In the genomic region with DNA sequence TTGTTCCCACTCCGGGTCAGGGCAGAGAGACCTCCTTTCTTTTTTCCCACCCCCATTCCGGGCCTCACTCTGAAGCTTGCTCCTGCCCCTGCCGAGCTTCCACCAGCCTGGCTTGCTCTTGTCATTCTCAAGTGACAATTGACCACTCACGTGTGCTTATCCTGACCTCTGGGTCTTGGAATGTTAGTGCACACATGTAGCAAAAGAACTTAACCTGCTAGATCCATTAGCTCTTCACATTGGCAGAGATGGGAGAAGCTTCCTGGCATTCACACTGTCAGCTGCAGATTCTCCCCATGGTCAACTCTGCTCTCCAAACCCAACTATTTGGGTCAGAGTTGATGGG, we compare ENCODE assay signal across 12 mouse cellular contexts.
DNase-seq lines count a peak whose midpoint lies in the region; TF ChIP-seq lines count a peak whose summit lies in the region.
"Had no signal": no experiment of that assay in that cellular context is flagged by ENCODE, and none has a peak within 500 bp of the region (broad histone marks: within the 10 kb centered on the region; RNA-seq: fewer than 3 reads in every experiment).

No protein-coding gene starts in this region.

- H3K27ac ChIP-seq in heart, adult 2 months: peak overlapping the region; percentile 59
- H3K27ac ChIP-seq: liver, embryonic 15.5 days; neural tube, embryonic 15.5 days had no signal

- no peak overlapping the region for H3K4me3 ChIP-seq in heart, adult 2 months
- H3K4me3 ChIP-seq: liver, embryonic 15.5 days; neural tube, embryonic 15.5 days had no signal

- no peaks in the 10 kb centered on the region for H3K79me2 ChIP-seq in heart, adult 2 months (replicated peaks; ENCODE audit: control insufficient read depth, insufficient read depth, low read length)

- DNase-seq in heart, adult 18-20 months: peak; percentile 42 to 65
- DNase-seq in heart, postnatal 36 days: no peak
- DNase-seq in Muller cell, postnatal 12 days (ENCODE audit: inconsistent ontology term): peak; percentile 32
- DNase-seq in heart, adult 2 months: peak in 1 of 2 experiments; percentile 44
- DNase-seq in heart, postnatal 10 days: peak; percentile 10 to 22
- no peak for DNase-seq in left cerebral cortex, adult 9 months (ENCODE audit: low spot score in 2 of 2)
- no peak for DNase-seq in thymus, postnatal 25 days
- DNase-seq: cerebellum, adult 11 months; left cerebral cortex, postnatal 4 days had no signal

- H3K36me3 ChIP-seq in heart, adult 2 months (ENCODE audit: control insufficient read depth, insufficient read depth, low read length): peaks cover 14% of the 10 kb centered on the region
- H3K36me3 ChIP-seq: G1E; liver, embryonic 15.5 days; neural tube, embryonic 15.5 days had no signal

- intact Hi-C loops in heart, postnatal 36 days (cut with DNase I): loop anchor here (10.0 kb wide), 1 partner anchor 99 kb away; no protein-coding TSS in a partner anchor
- intact Hi-C loops in heart, adult 2 months (cut with DNase I): loop anchor here (10.0 kb wide), 3 partner anchors 69 to 241 kb away; no protein-coding TSS in a partner anchor
- intact Hi-C loops in heart, postnatal 10 days (cut with DNase I): loop anchor here (10.0 kb wide), 2 partner anchors 99 to 241 kb away; no protein-coding TSS in a partner anchor

- peak; percentile 71; the same call in 1 of the 2 replicates for TF ChIP-seq EP300 in heart, adult 2 months (IDR thresholded peaks at IDR 0.05; ENCODE audit: insufficient read depth, low read depth, low read length)

- peak overlapping the region; percentile 2; the same call in 1 of the 2 replicates for H3K9ac ChIP-seq in heart, adult 2 months (ENCODE audit: low read depth, low read length)
- H3K9ac ChIP-seq: liver, embryonic 15.5 days; neural tube, embryonic 15.5 days had no signal

- no peak for TF ChIP-seq CTCF in heart, adult 2 months (IDR thresholded peaks at IDR 0.05)

- TF ChIP-seq POLR2A in heart, adult 2 months (IDR thresholded peaks at IDR 0.05; ENCODE audit: insufficient read depth, low read depth, low read length): peak; percentile 38; the same call in 1 of the 2 replicates

- no peaks in the 10 kb centered on the region for H3K27me3 ChIP-seq in heart, adult 2 months (ENCODE audit: control insufficient read depth, insufficient read depth, low read length)
- H3K27me3 ChIP-seq: liver, embryonic 15.5 days; neural tube, embryonic 15.5 days had no signal

- WGBS in heart, adult 2 months: 33% methylated on average over 4 of the region's 4 CpGs

- H3K4me1 ChIP-seq in heart, adult 2 months (ENCODE audit: control insufficient read depth, insufficient read depth, low read length): peaks cover 22% of the 10 kb centered on the region
- H3K4me1 ChIP-seq: liver, embryonic 15.5 days; neural tube, embryonic 15.5 days had no signal

Comparison
In these comparisons a context has a peak if more than half of its experiments do, and no peak if none do; other contexts are left out.
1. DNase-seq: peak in heart, adult 18-20 months (2 of 2), Muller cell, postnatal 12 days (single experiment) and heart, postnatal 10 days (2 of 2); none in heart, postnatal 36 days (0 of 2), left cerebral cortex, adult 9 months (0 of 2) and thymus, postnatal 25 days (single experiment).